Mouse (Mus musculus) midbrain, embryonic 11.5 days (tissue): ENCODE results near the gene Arid5b. TPM values are rescaled to one million over a fixed set of nuclear protein-coding genes. Genes with fewer than 3 reads are reported as not detected.

Source experiments
- ATAC-seq: fragments of 200-750 bp; cut with Nextera tagmentation; 2 replicates; pipeline ENCODE4 v1.8.0; 2017; ENCODE audit warnings: moderate TSS enrichment, moderate library complexity; ENCODE audit not compliant: low FRiP score
- DNase-seq: peaks from one replicate; pipeline ENCODE4 v3.0.0; 2015; ENCODE audit warnings: low spot score; ENCODE audit errors: missing footprints
- H3K27ac ChIP-seq: fragments of 300-500 bp; sonication (generic); 2 replicates; pipeline ENCODE4 v1.5.1; 2014; ENCODE audit warnings: low read depth, low read length
- H3K27me3 ChIP-seq: fragments of 300-500 bp; sonication (generic); 2 replicates; pipeline ENCODE4 v1.6.1; 2014; ENCODE audit warnings: mild to moderate bottlenecking, low read length, moderate library complexity, mixed read lengths; ENCODE audit not compliant: control insufficient read depth, insufficient read depth
- H3K36me3 ChIP-seq: fragments of 300-500 bp; sonication (generic); 2 replicates; pipeline ENCODE4 v1.6.1; 2014; ENCODE audit warnings: mild to moderate bottlenecking, low read length, moderate library complexity, mixed read lengths; ENCODE audit not compliant: control insufficient read depth, insufficient read depth
- H3K4me1 ChIP-seq: fragments of 300-500 bp; sonication (generic); 2 replicates; pipeline ENCODE4 v1.6.1; 2014; ENCODE audit warnings: low read length; ENCODE audit not compliant: control insufficient read depth, insufficient read depth
- H3K4me2 ChIP-seq: fragments of 300-500 bp; sonication (generic); 2 replicates; pipeline ENCODE4 v1.6.1; 2014; ENCODE audit warnings: mild to moderate bottlenecking, moderate library complexity
- H3K4me3 ChIP-seq: fragments of 300-500 bp; sonication (generic); 2 replicates; pipeline ENCODE4 v1.5.1; 2014; ENCODE audit warnings: low read depth, low read length
- H3K9ac ChIP-seq: fragments of 300-500 bp; sonication (generic); 2 replicates; pipeline ENCODE4 v1.6.1; 2014; ENCODE audit warnings: low read length
- H3K9me3 ChIP-seq: fragments of 300-500 bp; sonication (generic); 2 replicates; pipeline ENCODE4 v1.6.1; 2016; ENCODE audit warnings: low read length; ENCODE audit not compliant: control insufficient read depth
- WGBS: fragments of 180-500 bp; shearing (Covaris S2); extraction: QIAGEN DNeasy Blood & Tissue Kit; methylation state at CpG from one replicate; pipeline ENCODE4 v1.1.7; 2014; 5-methylcytosine and 5-hydroxymethylcytosine counted together
- polyA plus RNA-seq: library from polyadenylated mRNA; unstranded; fragments of >200 nt; fragmentation: Nextera tagmentation; extraction: Ambion mirVana; gene quantifications from 2 replicates; pipeline ENCODE4 v1.2.1, GENCODE M21; 2014

The Arid5b gene
- polyA plus RNA-seq, 1 experiment from 2014 or later = 13.4 TPM

GRCm38 (mm10) chr10:68210025-68210642 is 68.4 kb downstream of the Arid5b start:
- DNase-seq = no peak
- Histone ChIP-seq H3K4me1 (no peaks in the 10 kb centered on the region), H3K4me3 (no peak overlapping the region), H3K9me3 (no peaks in the 10 kb centered on the region), H3K4me2 (no peak overlapping the region), H3K36me3 (no peaks in the 10 kb centered on the region), H3K9ac (no peak overlapping the region), H3K27ac (no peak overlapping the region), H3K27me3 (no peaks in the 10 kb centered on the region)
- no peak for ATAC-seq
- WGBS = 85% methylated on average over 12 of the region's 12 CpGs

GRCm38 (mm10) chr10:68208670-68209065 is 69.9 kb downstream of the Arid5b start:
- H3K4me1 ChIP-seq = no peaks in the 10 kb centered on the region
- no peaks in the 10 kb centered on the region for H3K27me3 ChIP-seq
- H3K9ac ChIP-seq = no peak overlapping the region
- WGBS = 68% methylated on average over 5 of the region's 5 CpGs
- no peak for DNase-seq
- no peak for ATAC-seq
- no peak overlapping the region for H3K27ac ChIP-seq
- no peak overlapping the region for H3K4me3 ChIP-seq
- H3K4me2 ChIP-seq = no peak overlapping the region
- H3K9me3 ChIP-seq = no peaks in the 10 kb centered on the region
- H3K36me3 ChIP-seq = no peaks in the 10 kb centered on the region

GRCm38 (mm10) chr10:68207803-68208669 is 70.5 kb downstream of the Arid5b start:
- Histone ChIP-seq H3K36me3 (no peaks in the 10 kb centered on the region), H3K27ac (no peak overlapping the region), H3K9me3 (no peaks in the 10 kb centered on the region), H3K9ac (no peak overlapping the region), H3K27me3 (no peaks in the 10 kb centered on the region), H3K4me2 (no peak overlapping the region), H3K4me1 (no peaks in the 10 kb centered on the region), H3K4me3 (no peak overlapping the region)
- WGBS = 79% methylated on average over 20 of the region's 20 CpGs
- peak; percentile 52; the same call in 1 of the 2 replicates for ATAC-seq
- no peak for DNase-seq

- no peak overlapping the region for H3K4me3 ChIP-seq
- H3K9me3 ChIP-seq = no peaks in the 10 kb centered on the region
- no peak for DNase-seq
- 87% methylated on average over 6 of the region's 6 CpGs for WGBS
- no peak overlapping the region for H3K27ac ChIP-seq
- no peak for ATAC-seq
- H3K9ac ChIP-seq = no peak overlapping the region
- no peaks in the 10 kb centered on the region for H3K36me3 ChIP-seq
- H3K4me1 ChIP-seq = no peaks in the 10 kb centered on the region
- no peak overlapping the region for H3K4me2 ChIP-seq
- H3K27me3 ChIP-seq = no peaks in the 10 kb centered on the region
Measured at GRCm38 (mm10) chr10:68204391-68204790, 74.1 kb downstream of the Arid5b start.

- Histone ChIP-seq H3K27ac (no peak overlapping the region), H3K4me3 (no peak overlapping the region), H3K4me2 (no peak overlapping the region), H3K4me1 (no peaks in the 10 kb centered on the region), H3K36me3 (no peaks in the 10 kb centered on the region), H3K27me3 (no peaks in the 10 kb centered on the region), H3K9me3 (no peaks in the 10 kb centered on the region), H3K9ac (no peak overlapping the region)
- ATAC-seq = no peak
- WGBS = 96% methylated on average over 7 of the region's 7 CpGs
- no peak for DNase-seq
Measured at GRCm38 (mm10) chr10:68203860-68204259, 74.7 kb downstream of the Arid5b start.

GRCm38 (mm10) chr10:68203322-68203721 is 75.2 kb downstream of the Arid5b start:
- no peak overlapping the region for H3K27ac ChIP-seq
- no peak overlapping the region for H3K4me2 ChIP-seq
- H3K36me3 ChIP-seq = no peaks in the 10 kb centered on the region
- H3K9me3 ChIP-seq = no peaks in the 10 kb centered on the region
- no peaks in the 10 kb centered on the region for H3K4me1 ChIP-seq
- ATAC-seq (no peak), DNase-seq (no peak)
- no peak overlapping the region for H3K9ac ChIP-seq
- H3K27me3 ChIP-seq = no peaks in the 10 kb centered on the region
- 91% methylated on average over 11 of the region's 11 CpGs for WGBS
- H3K4me3 ChIP-seq = no peak overlapping the region

GRCm38 (mm10) chr10:68199440-68199839 is 79.1 kb downstream of the Arid5b start:
- H3K4me2 ChIP-seq = no peak overlapping the region
- 86% methylated on average over 5 of the region's 5 CpGs for WGBS
- no peaks in the 10 kb centered on the region for H3K4me1 ChIP-seq
- DNase-seq (no peak), ATAC-seq (no peak)
- no peak overlapping the region for H3K4me3 ChIP-seq
- H3K9me3 ChIP-seq = no peaks in the 10 kb centered on the region
- H3K9ac ChIP-seq = no peak overlapping the region
- no peaks in the 10 kb centered on the region for H3K36me3 ChIP-seq
- H3K27ac ChIP-seq = no peak overlapping the region
- H3K27me3 ChIP-seq = no peaks in the 10 kb centered on the region

GRCm38 (mm10) chr10:68196324-68196723 is 82.2 kb downstream of the Arid5b start:
- no peaks in the 10 kb centered on the region for H3K9me3 ChIP-seq
- DNase-seq (no peak), ATAC-seq (no peak)
- H3K9ac ChIP-seq = no peak overlapping the region
- H3K4me1 ChIP-seq = no peaks in the 10 kb centered on the region
- H3K4me2 ChIP-seq = no peak overlapping the region
- no peaks in the 10 kb centered on the region for H3K27me3 ChIP-seq
- WGBS = 86% methylated on average over 9 of the region's 9 CpGs
- no peaks in the 10 kb centered on the region for H3K36me3 ChIP-seq
- H3K27ac ChIP-seq = no peak overlapping the region
- no peak overlapping the region for H3K4me3 ChIP-seq

GRCm38 (mm10) chr10:68193561-68193960 is 85.0 kb downstream of the Arid5b start:
- no peak overlapping the region for H3K4me3 ChIP-seq
- no peak overlapping the region for H3K27ac ChIP-seq
- no peak overlapping the region for H3K9ac ChIP-seq
- no peaks in the 10 kb centered on the region for H3K9me3 ChIP-seq
- 55% methylated on average over 3 of the region's 3 CpGs for WGBS
- no peak overlapping the region for H3K4me2 ChIP-seq
- no peaks in the 10 kb centered on the region for H3K27me3 ChIP-seq
- no peak for ATAC-seq
- no peak for DNase-seq
- no peaks in the 10 kb centered on the region for H3K36me3 ChIP-seq
- no peaks in the 10 kb centered on the region; the same call in 1 of the 2 replicates for H3K4me1 ChIP-seq
